Mouse (Mus musculus): ENCODE results near the gene Mydgf.

GRCm38 (mm10) chr17:56165671-56166070 lies 18.0 kb downstream of the Mydgf start:
- no peak for TF ChIP-seq CTCF (IDR thresholded peaks at IDR 0.05; ENCODE audit: low read depth, low read length)
- TF ChIP-seq POLR2A (IDR thresholded peaks at IDR 0.05; ENCODE audit: extremely low read depth, insufficient read depth, low read length), result no peak
